In the genomic region with DNA sequence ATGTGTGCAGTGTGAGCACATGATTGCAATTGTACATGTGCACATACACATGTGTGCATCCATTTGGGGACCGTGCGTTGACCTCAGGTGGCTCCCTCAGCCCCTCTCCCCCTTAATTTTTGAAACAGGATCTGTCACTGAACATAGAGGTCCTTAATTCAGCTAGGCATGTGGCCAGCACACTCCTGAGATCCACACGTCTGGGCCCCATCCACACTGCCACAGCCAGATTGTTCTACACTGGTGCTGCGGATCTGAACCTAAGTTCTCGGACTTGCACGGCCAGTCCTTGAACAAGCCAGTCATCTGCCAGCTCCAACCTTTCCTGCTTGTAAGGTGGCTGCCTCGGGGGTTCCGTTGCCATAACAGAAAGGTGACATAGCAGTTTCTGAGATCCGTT, we compare ENCODE assay signal across 31 mouse cellular contexts. TPM values are rescaled to one million over a fixed set of nuclear protein-coding genes. Genes with fewer than 3 reads are reported as not detected.
"Had no signal": no experiment of that assay in that cellular context is flagged by ENCODE, and none has a peak within 500 bp of the region (broad histone marks: within the 10 kb centered on the region; RNA-seq: fewer than 3 reads in every experiment).

No protein-coding gene starts in this region.

- H3K9me3 ChIP-seq: heart, embryonic 12.5 days; heart, embryonic 13.5 days; heart, embryonic 15.5 days; hindbrain, embryonic 10.5 days; hindbrain, embryonic 12.5 days; hindbrain, embryonic 13.5 days; hindbrain, embryonic 15.5 days; intestine, embryonic 15.5 days; kidney, embryonic 15.5 days had no signal

- H3K27ac ChIP-seq: heart, embryonic 13.5 days; heart, embryonic 15.5 days; hindbrain, embryonic 10.5 days; hindbrain, embryonic 12.5 days; hindbrain, embryonic 13.5 days; hindbrain, embryonic 14.5 days; hindbrain, embryonic 15.5 days; hindbrain, postnatal 0 days; intestine, embryonic 15.5 days; kidney, embryonic 15.5 days; kidney, postnatal 0 days; layer of hippocampus, adult 2 months; left cerebral cortex, adult 2 months had no signal

- H3K4me1 ChIP-seq: heart, embryonic 12.5 days; heart, embryonic 13.5 days; heart, embryonic 15.5 days; hindbrain, embryonic 10.5 days; hindbrain, embryonic 12.5 days; hindbrain, embryonic 15.5 days; intestine, embryonic 15.5 days; kidney, embryonic 15.5 days had no signal

- DNase-seq: heart, postnatal 14 days; heart, postnatal 36 days; heart, postnatal 4 days; kidney, adult 11 months; kidney, adult 18-20 months; kidney, adult 2 months; kidney, adult 8-10 months; kidney, adult 9 months; kidney, postnatal 10 days; kidney, postnatal 14 days; kidney, postnatal 25 days; kidney, postnatal 36 days; kidney, postnatal 4 days; layer of hippocampus, adult 9-11 months; layer of hippocampus, postnatal 36 days had no signal

- H3K4me3 ChIP-seq: heart, embryonic 12.5 days; heart, embryonic 13.5 days; heart, embryonic 15.5 days; hindbrain, embryonic 10.5 days; hindbrain, embryonic 12.5 days; hindbrain, embryonic 13.5 days; hindbrain, embryonic 15.5 days; intestine, embryonic 15.5 days; kidney, embryonic 15.5 days; layer of hippocampus, adult 2 months; left cerebral cortex, adult 2 months had no signal

- H3K36me3 ChIP-seq: heart, embryonic 12.5 days; heart, embryonic 13.5 days; heart, embryonic 15.5 days; hindbrain, embryonic 10.5 days; hindbrain, embryonic 12.5 days; hindbrain, embryonic 13.5 days; hindbrain, embryonic 15.5 days; intestine, embryonic 15.5 days; kidney, embryonic 15.5 days had no signal

- H3K27me3 ChIP-seq: hindbrain, embryonic 12.5 days; hindbrain, embryonic 15.5 days had no signal

RNA-seq across cellular contexts. Expression of a gene that starts 7.3 kb away (rescaled TPM):
- total RNA-seq: heart, postnatal 14 days; heart, postnatal 25 days; heart, postnatal 36 days; hematopoietic stem cell, adult 5-6 weeks had no signal
